Mouse (Mus musculus) limb, embryonic 11.5 days (tissue): ENCODE measurements around the gene Mllt3. TPM values are rescaled to one million over a fixed set of nuclear protein-coding genes. Genes with fewer than 3 reads are reported as not detected.

ENCODE experiments used
- ATAC-seq: fragments of 200-750 bp; cut with Nextera tagmentation; 2 replicates; pipeline ENCODE4 v1.8.0; 2017; ENCODE audit warnings: low read depth; ENCODE audit not compliant: insufficient number of reproducible peaks, low FRiP score, low TSS enrichment
- DNase-seq: peaks from one replicate; pipeline ENCODE4 v3.0.0-alpha.2; 2015; ENCODE audit warnings: low spot score
- H3K27ac ChIP-seq: fragments of 300-500 bp; sonication (generic); replicated peaks from 2 replicates; pipeline ENCODE4 v1.5.1; 2014; ENCODE audit warnings: low read depth, mild to moderate bottlenecking, low read length
- H3K27me3 ChIP-seq: fragments of 300-500 bp; sonication (generic); 2 replicates; pipeline ENCODE4 v1.6.1; 2014; ENCODE audit warnings: mild to moderate bottlenecking, low read length, mixed read lengths; ENCODE audit not compliant: control insufficient read depth, insufficient read depth
- H3K36me3 ChIP-seq: fragments of 300-500 bp; sonication (generic); 2 replicates; pipeline ENCODE4 v1.6.1; 2014; ENCODE audit warnings: mild to moderate bottlenecking, low read length, moderate library complexity, mixed read lengths; ENCODE audit not compliant: control insufficient read depth, insufficient read depth
- H3K4me1 ChIP-seq: fragments of 300-500 bp; sonication (generic); 2 replicates; pipeline ENCODE4 v1.6.1; 2014; ENCODE audit warnings: low read length, mixed read lengths; ENCODE audit not compliant: control insufficient read depth, insufficient read depth
- H3K4me2 ChIP-seq: fragments of 300-500 bp; sonication (generic); 2 replicates; pipeline ENCODE4 v1.6.1; 2014; ENCODE audit warnings: low read depth, mild to moderate bottlenecking, moderate library complexity; ENCODE audit not compliant: severe bottlenecking
- H3K4me3 ChIP-seq: fragments of 300-500 bp; sonication (generic); 2 replicates; pipeline ENCODE4 v1.5.1; 2014; ENCODE audit warnings: low read depth, low read length
- H3K9ac ChIP-seq: fragments of 300-500 bp; sonication (generic); 2 replicates; pipeline ENCODE4 v1.6.1; 2014; ENCODE audit warnings: mild to moderate bottlenecking, low read length
- H3K9me3 ChIP-seq: fragments of 300-500 bp; sonication (generic); 2 replicates; pipeline ENCODE4 v1.6.1; 2016; ENCODE audit warnings: low read length; ENCODE audit not compliant: control insufficient read depth
- WGBS: fragments of 180-500 bp; shearing (Covaris S2); extraction: QIAGEN DNeasy Blood & Tissue Kit; methylation state at CpG from one replicate; pipeline ENCODE4 v1.1.7; 2014; 5-methylcytosine and 5-hydroxymethylcytosine counted together
- polyA plus RNA-seq: library from polyadenylated mRNA; unstranded; fragments of >200 nt; fragmentation: Nextera tagmentation; extraction: Ambion mirVana; gene quantifications from 2 replicates; pipeline ENCODE4 v1.2.1, GENCODE M21; 2014

Gene Mllt3
- polyA plus RNA-seq, 1 experiment from 2014 or later, result 60.0 TPM

DNA sequence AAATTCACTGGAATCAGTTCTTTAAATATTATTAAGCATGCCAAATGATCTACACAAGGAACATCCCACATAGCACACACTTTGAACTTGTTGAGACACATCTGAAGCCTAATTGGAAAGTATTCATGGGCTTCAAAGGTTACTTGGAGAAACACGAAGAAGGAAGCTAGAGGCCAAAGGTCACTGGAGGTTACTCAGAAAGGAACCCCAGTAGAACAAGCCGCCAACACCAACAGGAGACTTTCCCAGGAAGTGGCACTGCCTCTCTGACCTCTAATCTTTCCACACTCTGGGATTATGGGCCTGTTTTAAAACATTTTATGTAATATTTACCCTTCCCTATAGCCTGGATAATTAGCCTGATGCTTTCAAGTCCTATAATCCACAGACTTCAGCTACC, 162.6 kb downstream of the Mllt3 start:
- no peak overlapping the region for H3K4me3 ChIP-seq
- WGBS, result 15% methylated on average over 2 of the region's 2 CpGs
- H3K9ac ChIP-seq, result no peak overlapping the region
- no peaks in the 10 kb centered on the region for H3K9me3 ChIP-seq
- ATAC-seq (no peak), DNase-seq (no peak)
- H3K4me1 ChIP-seq, result peaks cover 9% of the 10 kb centered on the region
- no peak overlapping the region for H3K4me2 ChIP-seq
- H3K27ac ChIP-seq, result no peak overlapping the region
- H3K36me3 ChIP-seq, result no peaks in the 10 kb centered on the region
- no peaks in the 10 kb centered on the region for H3K27me3 ChIP-seq

DNA sequence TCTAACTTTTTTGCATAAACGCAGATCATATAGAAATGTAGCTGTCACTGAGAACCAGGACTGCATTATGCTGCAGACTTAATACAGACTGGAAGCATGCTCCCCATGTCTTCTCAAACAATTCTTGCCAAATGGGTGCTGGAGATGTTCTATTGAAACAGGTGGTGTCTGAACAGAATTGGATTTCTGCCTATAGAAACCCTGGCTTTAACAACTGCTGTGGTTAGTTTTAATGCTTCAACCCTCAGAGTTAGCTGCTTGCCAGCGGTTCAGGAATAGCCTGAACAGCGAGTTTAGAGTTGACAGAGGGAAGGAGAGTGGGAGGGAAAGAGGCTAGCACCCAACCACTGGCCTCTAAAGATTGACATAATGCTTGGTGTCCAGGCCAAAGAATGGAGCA, 166.6 kb downstream of the Mllt3 start:
- Histone ChIP-seq H3K9me3 (no peaks in the 10 kb centered on the region), H3K36me3 (no peaks in the 10 kb centered on the region), H3K4me3 (no peak overlapping the region), H3K27me3 (no peaks in the 10 kb centered on the region), H3K27ac (no peak overlapping the region), H3K9ac (no peak overlapping the region), H3K4me1 (peaks cover 12% of the 10 kb centered on the region), H3K4me2 (no peak overlapping the region)
- ATAC-seq (no peak), DNase-seq (no peak)
- 84% methylated on average over 3 of the region's 3 CpGs for WGBS

DNA sequence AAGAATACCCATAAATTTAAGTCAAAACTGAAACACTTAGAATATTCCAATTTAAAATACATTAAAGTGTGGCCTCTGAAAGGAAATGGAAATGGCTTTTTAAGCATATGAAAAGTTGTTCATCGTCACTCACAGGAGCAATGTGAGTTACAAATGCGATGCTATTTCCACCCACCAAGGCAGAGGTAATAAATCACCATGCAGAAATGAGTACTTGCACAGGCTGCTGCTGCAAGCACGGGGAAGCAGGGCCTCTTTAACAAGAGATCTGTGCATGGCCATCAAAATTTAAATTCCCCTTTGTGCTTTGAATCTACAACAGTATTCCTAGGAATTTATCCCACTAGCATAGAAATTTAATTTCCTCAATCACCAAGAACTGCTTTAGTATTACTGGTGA, 167.3 kb downstream of the Mllt3 start:
- Histone ChIP-seq H3K9me3 (no peaks in the 10 kb centered on the region), H3K4me3 (no peak overlapping the region), H3K9ac (no peak overlapping the region), H3K27me3 (no peaks in the 10 kb centered on the region), H3K4me1 (peaks cover 12% of the 10 kb centered on the region), H3K27ac (no peak overlapping the region), H3K36me3 (no peaks in the 10 kb centered on the region), H3K4me2 (no peak overlapping the region)
- ATAC-seq (no peak), DNase-seq (no peak)
- 8% methylated on average over 3 of the region's 3 CpGs for WGBS

DNA sequence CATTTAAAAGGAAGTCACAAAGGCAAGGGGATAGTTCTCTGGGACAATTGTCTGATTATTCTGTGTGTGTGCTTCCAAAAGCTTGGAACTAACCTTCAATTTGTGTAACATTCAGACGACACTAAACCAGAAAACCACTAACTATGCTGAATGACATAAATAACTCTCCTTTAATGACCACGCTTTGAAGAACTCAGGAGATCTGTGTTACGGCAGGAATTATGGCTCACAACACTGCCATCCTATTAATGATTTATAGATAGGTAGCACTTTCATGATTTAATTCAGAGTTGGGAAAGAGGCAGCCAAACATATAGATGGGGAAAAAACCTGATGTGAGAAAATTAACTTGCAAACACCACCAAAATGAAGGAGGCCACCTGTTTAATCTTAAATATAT, 168.1 kb downstream of the Mllt3 start:
- Histone ChIP-seq H3K4me3 (no peak overlapping the region), H3K27me3 (no peaks in the 10 kb centered on the region), H3K9ac (no peak overlapping the region), H3K27ac (no peak overlapping the region), H3K4me1 (peaks cover 12% of the 10 kb centered on the region), H3K4me2 (no peak overlapping the region), H3K9me3 (no peaks in the 10 kb centered on the region), H3K36me3 (no peaks in the 10 kb centered on the region)
- no peak for ATAC-seq
- 19% methylated on average over 3 of the region's 3 CpGs for WGBS
- DNase-seq, result no peak

DNA sequence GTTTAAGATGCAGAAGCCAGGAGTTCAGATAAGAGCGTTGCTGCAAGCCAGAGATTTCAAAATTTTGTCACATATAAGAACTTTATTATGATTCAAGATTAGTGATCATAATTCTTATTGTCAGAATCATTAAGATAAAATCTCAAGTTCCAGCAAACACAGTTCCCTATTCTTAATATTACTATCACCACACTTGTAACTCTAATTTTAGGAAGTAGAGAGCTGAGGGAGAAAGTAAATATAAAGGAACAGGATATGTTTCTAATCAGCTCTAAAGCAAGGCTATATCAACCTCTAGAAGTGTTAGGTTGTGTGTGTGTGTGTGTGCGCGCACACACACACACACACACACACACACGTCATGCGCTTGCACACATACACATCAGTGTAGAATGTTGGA, 170.0 kb downstream of the Mllt3 start:
- Histone ChIP-seq H3K4me2 (no peak overlapping the region), H3K36me3 (no peaks in the 10 kb centered on the region), H3K4me3 (no peak overlapping the region), H3K27ac (no peak overlapping the region), H3K9me3 (no peaks in the 10 kb centered on the region), H3K9ac (no peak overlapping the region), H3K4me1 (peaks cover 12% of the 10 kb centered on the region), H3K27me3 (no peaks in the 10 kb centered on the region)
- DNase-seq, result no peak
- 97% methylated on average over 5 of the region's 5 CpGs for WGBS
- ATAC-seq, result no peak

DNA sequence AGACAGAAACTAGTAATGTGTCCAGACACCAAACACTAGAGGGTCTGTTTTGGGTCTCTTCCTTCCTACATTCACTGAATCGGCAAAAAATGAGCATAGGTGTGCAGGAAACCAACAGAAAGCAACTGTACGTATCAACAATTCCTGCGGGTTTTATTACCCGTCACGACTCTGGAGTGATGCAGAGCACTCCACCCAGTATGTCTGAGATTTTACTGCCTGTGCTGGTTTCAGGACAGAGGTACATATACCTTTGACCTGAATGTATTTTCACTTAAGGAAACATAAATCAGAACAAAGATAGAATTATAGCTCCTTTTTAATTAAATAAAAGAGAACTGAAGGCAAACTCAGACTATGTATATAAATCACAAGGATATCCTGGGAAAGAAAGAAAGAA, 172.4 kb downstream of the Mllt3 start:
- no peak overlapping the region for H3K9ac ChIP-seq
- no peak for ATAC-seq
- 53% methylated on average over 5 of the region's 5 CpGs for WGBS

DNA sequence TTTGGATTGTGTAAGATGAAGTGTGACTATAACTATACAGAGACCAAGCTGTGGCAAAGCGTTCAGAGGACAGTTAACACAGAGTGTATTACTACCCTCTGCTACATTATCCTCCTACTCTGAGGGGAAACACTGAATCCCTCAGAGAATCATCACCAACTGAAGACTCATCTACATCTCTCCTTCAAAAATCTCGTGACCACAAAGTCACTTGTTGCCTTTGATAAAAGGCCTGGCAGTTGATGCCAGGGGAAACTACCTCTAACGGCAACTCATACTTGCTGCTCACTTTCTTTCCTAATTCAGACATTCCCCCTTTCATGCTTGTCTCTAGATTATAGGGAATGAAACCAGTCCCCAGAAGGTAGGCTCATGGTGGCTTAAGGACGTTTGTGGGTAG, 174.0 kb downstream of the Mllt3 start:
- H3K27ac ChIP-seq, result no peak overlapping the region
- H3K9me3 ChIP-seq, result no peaks in the 10 kb centered on the region
- WGBS, result 80% methylated on average over 4 of the region's 4 CpGs
- ATAC-seq (no peak), DNase-seq (no peak)
- H3K4me3 ChIP-seq, result no peak overlapping the region
- H3K4me2 ChIP-seq, result no peak overlapping the region
- H3K4me1 ChIP-seq, result no peaks in the 10 kb centered on the region
- no peaks in the 10 kb centered on the region for H3K27me3 ChIP-seq
- H3K36me3 ChIP-seq, result no peaks in the 10 kb centered on the region
- H3K9ac ChIP-seq, result no peak overlapping the region

More for the DNA sequence above, 172.4 kb downstream of the Mllt3 start:
- Histone ChIP-seq H3K27me3 (no peaks in the 10 kb centered on the region), H3K9me3 (no peaks in the 10 kb centered on the region), H3K36me3 (no peaks in the 10 kb centered on the region), H3K4me2 (no peak overlapping the region), H3K27ac (no peak overlapping the region), H3K4me3 (no peak overlapping the region), H3K4me1 (peaks cover 3% of the 10 kb centered on the region; the same call in 1 of the 2 replicates)
- no peak for DNase-seq

DNA sequence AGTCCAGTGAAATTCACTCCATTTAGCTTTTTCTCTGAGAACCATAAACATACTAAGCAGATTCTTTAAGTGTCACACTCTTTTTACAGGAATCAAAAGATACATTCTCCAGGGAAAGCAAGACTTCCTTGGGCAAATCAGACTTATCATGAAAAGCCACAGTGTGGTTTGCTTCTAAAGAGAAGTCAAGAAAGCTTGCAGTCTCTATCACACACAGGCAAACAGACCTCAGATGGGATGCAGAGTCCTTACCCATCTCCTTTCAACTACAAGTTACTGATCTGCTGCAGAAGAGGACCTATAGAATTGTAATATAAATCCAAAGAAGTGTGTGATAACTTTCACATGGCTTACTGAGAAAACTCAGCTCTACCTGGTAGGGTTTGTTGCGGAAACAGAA, 175.2 kb downstream of the Mllt3 start:
- 95% methylated on average over 1 of the region's 1 CpGs for WGBS
- DNase-seq, result no peak
- no peak for ATAC-seq

DNA sequence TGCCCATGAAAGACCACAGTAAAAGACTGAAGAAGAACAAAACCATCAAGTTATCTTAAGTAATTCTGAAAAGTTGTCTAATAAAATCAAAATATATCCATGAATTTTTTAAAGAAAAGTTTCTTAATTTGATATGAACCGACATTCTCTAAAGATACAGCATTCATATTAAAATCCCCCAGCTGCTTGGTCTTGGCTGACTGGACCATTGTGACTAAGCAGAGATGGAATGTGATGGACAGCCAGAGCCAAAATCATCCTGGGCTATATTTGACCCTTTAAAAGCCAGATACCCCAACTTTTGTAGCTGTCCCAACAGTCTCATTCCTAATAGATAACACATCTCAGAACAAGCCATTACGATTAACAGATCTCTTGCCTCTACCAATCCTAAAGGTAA, 180.7 kb downstream of the Mllt3 start:
- Histone ChIP-seq H3K4me3 (no peak overlapping the region), H3K36me3 (no peaks in the 10 kb centered on the region), H3K27ac (no peak overlapping the region), H3K9me3 (no peaks in the 10 kb centered on the region), H3K4me2 (no peak overlapping the region), H3K4me1 (no peaks in the 10 kb centered on the region), H3K27me3 (no peaks in the 10 kb centered on the region), H3K9ac (no peak overlapping the region)
- ATAC-seq, result no peak
- WGBS, result 97% methylated on average over 2 of the region's 2 CpGs
- DNase-seq, result no peak

More for the DNA sequence above, 175.2 kb downstream of the Mllt3 start:
- H3K4me2 ChIP-seq, result no peak overlapping the region
- H3K4me1 ChIP-seq, result no peaks in the 10 kb centered on the region
- H3K4me3 ChIP-seq, result no peak overlapping the region
- H3K27ac ChIP-seq, result no peak overlapping the region
- no peaks in the 10 kb centered on the region for H3K36me3 ChIP-seq
- no peaks in the 10 kb centered on the region for H3K9me3 ChIP-seq
- no peak overlapping the region for H3K9ac ChIP-seq
- no peaks in the 10 kb centered on the region for H3K27me3 ChIP-seq
